Mouse (Mus musculus): Measurements from ENCODE around the gene Exosc6. TPM values are rescaled to one million over a fixed set of nuclear protein-coding genes. Genes with fewer than 3 reads are reported as not detected.
"Not testable (repeated sequence)": the region's sequence is repeated elsewhere in the genome, so short reads cannot be mapped to it uniquely, and the experiment has no call there.

Gene Exosc6
- total RNA-seq (2015; ENCODE audit: low replicate concordance) (6.5 and 7.3 TPM in 2 replicates), total RNA-seq (2017; ENCODE audit: low replicate concordance) (not detected in 2 replicates)

- ATAC-seq (replicated peaks; ENCODE audit: low FRiP score, poor library complexity, severe bottlenecking) = peak; percentile 93
Measured at GRCm38 (mm10) chr8:111056158-111056663, at the start of gene Exosc6. TSS of gene Exosc6 (plus strand) at chr8:111056339.

DNA sequence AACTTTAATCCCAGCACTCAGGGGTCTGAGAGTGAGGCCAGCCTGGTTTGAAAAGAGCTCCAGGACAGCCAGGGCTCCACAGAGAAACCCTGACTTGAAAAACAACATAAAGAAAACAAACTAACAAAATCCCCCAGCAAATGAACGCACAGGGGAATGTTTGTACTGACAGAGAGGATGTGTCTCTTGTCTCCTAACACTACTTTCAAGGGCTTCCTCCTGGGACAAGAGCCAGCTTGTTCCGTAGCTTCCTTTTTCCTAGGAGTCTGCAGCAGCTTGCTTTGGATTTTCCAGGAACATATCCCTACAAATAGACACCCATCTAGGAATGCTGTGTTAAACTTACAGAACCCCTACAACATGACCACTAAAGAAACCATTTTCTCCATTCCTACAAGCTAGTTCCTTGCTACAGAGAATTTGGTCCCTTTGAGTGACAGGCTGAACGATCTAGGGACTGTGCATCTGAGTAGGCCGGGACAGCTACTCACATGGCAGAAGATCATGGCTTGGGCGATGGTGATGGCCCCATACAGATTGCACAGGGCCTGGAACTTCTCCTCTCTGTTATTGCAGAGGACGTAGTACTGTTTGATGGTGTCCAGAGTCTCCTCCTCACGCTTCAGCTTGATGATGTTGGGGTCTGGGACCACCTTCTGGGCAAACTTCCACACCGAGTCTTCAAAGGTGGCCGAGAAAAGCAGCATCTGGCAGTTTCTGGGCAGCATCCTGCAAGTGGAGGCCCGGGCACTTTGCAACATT is 45.7 kb upstream of the Exosc6 start:
- ATAC-seq (replicated peaks; ENCODE audit: low FRiP score, poor library complexity, severe bottlenecking) = not testable (repeated sequence)

DNA sequence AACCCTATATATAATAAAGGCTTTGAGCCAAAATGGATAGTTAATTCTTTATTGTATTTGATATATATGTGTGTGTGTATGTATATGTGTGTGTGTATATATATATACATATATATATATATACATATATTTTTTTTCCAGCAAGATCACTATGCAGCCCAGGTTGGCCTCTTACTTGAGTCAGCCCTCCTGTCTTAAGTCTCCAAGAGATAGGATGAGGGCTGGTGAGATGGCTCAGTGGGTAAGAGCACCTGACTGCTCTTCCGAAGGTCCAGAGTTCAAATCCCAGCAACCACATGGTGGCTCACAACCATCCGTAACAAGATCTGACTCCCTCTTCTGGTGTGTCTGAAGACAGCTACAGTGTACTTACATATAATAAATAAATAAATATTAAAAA is 29.5 kb upstream of the Exosc6 start:
- not testable (repeated sequence) for ATAC-seq (replicated peaks; ENCODE audit: low FRiP score, poor library complexity, severe bottlenecking)

- ATAC-seq (replicated peaks; ENCODE audit: low FRiP score, poor library complexity, severe bottlenecking) = peak; percentile 98
Measured at GRCm38 (mm10) chr8:111027391-111027937, 28.7 kb upstream of the Exosc6 start.

- no peak for ATAC-seq (replicated peaks; ENCODE audit: low FRiP score, poor library complexity, severe bottlenecking)
Measured at GRCm38 (mm10) chr8:111029589-111029988, 26.6 kb upstream of the Exosc6 start.

GRCm38 (mm10) chr8:111030045-111030444 is 26.1 kb upstream of the Exosc6 start:
- ATAC-seq (replicated peaks; ENCODE audit: low FRiP score, poor library complexity, severe bottlenecking) = no peak

DNA sequence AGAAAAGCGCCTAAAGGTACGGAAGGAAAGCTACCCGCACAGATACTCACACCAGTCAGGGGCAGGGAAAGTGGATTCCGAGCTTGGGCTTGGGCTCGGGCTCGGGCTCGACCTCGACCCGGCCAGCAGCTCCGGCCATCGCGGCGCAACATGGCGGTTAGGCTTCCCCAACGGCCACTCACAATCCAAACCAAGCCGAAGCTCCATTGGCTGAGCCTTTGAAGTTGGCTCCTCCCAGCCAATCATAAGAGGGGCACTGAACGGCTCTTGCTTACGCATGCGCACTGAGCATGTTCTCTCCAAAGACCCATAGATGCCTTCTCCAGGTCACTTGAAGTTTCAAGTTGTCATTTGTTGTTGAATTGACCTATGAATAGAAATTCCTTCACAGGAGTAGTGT is 24.6 kb upstream of the Exosc6 start, which contains the start of gene Ddx19b:
Gene Ddx19b (minus strand): TSS at position 180 of the 400 bp plus-strand sequence.
- ATAC-seq (replicated peaks; ENCODE audit: low FRiP score, poor library complexity, severe bottlenecking) = no peak

- no peak for ATAC-seq (replicated peaks; ENCODE audit: low FRiP score, poor library complexity, severe bottlenecking)
Measured at GRCm38 (mm10) chr8:111032916-111033315, 23.2 kb upstream of the Exosc6 start, which contains the start of gene Aars. TSS of gene Aars (plus strand) at chr8:111033144.

DNA sequence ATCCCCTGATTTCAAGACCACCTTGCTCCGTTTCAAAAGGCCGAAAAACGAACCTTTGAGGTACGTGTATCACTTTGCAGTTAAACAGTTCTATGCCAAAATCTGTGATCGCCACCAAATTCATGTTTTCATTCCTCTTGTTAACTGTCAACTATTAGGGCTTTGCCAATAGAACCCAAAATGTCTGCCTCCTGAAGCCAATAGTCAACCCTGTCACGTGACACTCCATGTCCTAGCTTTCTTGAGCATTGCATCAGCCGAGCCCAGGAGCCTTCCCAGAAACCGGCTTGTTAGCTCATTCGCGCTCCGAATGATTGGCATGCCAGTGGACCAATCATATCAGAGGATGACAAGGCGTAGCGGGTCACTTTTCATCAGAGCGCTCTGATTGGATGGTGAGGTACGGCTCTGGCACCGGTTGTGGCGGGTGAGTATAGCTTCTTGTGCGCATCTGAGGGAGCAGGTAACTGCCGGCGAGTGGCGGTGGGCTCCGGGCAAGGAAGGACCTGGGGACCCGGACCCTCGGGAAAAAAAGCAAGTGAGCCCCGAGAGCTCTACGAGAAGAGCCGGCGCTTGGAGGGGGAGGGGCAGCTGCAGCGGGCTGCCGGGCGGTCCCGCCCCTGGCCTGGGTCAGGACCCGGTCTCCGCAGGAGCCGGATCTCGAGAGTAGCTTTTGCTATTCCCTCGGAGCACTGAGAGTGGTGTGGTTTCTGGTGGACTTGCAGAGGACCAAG is 22.5 kb upstream of the Exosc6 start:
- peak; percentile 97 for ATAC-seq (replicated peaks; ENCODE audit: low FRiP score, poor library complexity, severe bottlenecking)

GRCm38 (mm10) chr8:111034276-111034675 is 21.9 kb upstream of the Exosc6 start:
- peak; percentile 51 for ATAC-seq (replicated peaks; ENCODE audit: low FRiP score, poor library complexity, severe bottlenecking)

GRCm38 (mm10) chr8:111036591-111036990 is 19.5 kb upstream of the Exosc6 start:
- ATAC-seq (replicated peaks; ENCODE audit: low FRiP score, poor library complexity, severe bottlenecking) = no peak

DNA sequence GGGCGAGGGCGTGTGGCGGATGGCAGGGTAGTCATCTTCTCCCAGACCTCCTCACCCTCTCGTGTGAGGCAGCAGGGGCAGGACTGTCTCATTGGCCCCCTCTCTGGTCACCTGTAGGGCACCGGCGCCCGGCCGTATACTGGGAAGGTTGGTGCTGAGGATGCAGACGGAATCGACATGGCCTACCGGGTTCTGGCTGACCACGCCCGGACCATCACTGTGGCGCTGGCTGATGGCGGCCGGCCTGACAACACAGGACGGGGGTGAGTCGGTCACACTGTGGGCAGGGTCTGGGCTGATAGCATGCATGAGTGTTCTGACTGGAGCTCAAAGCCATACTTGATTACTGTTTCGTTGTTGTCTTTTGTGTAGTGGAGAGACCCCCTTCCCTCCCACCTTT is 13.6 kb upstream of the Exosc6 start:
- ATAC-seq (replicated peaks; ENCODE audit: low FRiP score, poor library complexity, severe bottlenecking) = no peak

DNA sequence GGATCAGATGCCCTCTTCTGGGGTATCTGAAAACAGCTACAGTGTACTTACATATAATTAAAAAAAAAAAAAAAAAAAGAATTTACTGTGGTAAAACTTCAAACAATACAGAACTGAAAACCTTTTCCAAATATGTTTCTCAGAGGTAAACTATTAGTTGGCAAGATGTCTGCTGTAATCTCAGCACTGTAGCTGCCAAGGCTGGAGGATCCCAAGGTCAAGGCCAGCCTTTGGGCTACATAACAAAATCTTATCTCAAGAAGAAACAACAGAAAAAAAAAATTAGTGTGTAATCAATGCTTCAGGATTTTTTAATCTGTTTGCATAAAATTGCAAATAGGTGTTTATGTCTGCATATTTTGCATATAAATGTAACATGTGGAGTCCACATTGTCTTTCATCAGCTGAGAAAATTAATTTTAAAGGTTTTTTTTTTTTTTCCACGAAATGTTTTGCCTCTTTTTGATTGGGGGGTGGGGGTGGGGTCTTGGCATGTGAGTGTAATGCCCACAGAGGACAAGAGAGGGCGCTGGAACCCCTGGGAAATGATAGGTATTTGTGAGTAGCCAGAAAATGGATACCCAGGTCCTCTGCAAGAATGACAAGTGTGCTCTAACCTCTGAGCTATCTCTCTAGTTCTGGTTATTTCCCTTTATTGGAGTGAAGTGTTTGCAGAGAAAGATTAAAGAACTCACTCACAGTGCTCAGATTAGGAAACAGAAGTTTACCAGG is 12.0 kb upstream of the Exosc6 start:
- ATAC-seq (replicated peaks; ENCODE audit: low FRiP score, poor library complexity, severe bottlenecking) = no peak

DNA sequence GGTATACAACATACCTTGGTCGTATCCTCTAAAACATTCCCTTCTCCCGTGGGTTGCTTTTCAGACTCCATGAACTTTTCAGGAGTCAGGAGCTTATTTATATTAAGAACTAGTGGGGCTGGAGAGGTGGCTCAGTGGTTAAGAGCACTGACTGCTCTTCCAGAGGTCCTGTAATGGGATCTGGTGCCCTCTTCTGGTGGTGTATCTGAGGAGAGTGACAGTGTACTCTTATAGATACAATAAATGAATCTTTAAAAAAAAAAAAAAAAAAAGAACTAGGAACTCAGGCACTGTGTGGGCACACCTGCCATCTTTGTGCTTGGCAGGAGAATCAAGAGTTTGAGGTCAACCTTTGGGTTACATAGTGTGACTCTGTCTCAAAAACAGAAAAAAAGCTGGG is 7.4 kb upstream of the Exosc6 start:
- no peak for ATAC-seq (replicated peaks; ENCODE audit: low FRiP score, poor library complexity, severe bottlenecking)

DNA sequence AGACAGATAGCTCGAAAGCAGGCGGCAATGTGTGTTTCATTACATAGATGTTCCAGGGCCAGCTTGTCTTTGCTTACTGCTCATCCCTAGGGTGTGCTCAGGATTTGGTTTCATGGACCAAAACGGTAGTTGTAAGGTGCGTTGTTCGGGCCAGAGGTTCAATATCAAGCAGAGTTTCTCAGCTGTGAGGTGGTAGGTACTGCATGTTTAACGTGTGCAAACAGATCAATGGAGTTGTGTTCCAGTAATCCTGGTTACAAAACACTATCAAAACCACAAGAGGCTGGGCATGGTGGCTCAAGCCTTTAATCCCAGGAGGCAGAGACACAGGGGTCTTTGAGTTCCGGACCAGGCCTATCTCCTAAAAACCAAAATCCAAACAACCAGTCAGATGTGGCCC is 7.0 kb upstream of the Exosc6 start:
- ATAC-seq (replicated peaks; ENCODE audit: low FRiP score, poor library complexity, severe bottlenecking) = no peak

DNA sequence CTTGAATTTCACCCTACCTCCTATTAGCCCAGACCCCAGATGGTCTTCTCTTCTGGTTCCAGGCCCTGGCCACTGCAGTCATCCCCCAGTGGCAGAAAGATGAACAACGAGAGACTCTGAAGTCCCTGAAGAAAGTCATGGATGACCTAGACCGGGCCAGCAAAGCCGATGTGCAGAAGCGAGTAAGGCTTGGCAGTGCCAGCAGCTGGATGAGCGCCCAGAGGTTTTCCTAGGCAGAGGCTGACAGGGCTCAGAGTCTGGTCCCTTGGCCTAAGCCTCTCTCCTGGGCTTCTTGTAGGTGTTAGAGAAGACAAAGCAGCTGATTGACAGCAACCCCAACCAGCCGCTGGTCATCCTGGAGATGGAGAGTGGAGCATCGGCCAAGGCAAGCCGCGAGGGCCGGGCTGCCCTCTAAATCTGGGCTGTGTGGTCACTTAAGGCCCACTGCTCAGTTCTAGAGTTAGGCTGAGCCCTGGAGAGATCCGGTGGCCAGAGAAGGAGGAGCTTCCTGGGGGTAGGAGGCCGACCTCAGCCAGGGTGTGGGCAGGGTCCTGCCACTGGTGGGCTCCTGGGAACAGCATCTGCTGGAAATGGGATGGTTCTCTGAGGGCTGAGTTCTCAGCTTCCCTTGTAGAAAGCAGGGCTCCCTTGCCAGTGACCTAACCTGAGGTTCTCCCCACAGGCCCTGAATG is 2.2 kb upstream of the Exosc6 start:
- no peak for ATAC-seq (replicated peaks; ENCODE audit: low FRiP score, poor library complexity, severe bottlenecking)

DNA sequence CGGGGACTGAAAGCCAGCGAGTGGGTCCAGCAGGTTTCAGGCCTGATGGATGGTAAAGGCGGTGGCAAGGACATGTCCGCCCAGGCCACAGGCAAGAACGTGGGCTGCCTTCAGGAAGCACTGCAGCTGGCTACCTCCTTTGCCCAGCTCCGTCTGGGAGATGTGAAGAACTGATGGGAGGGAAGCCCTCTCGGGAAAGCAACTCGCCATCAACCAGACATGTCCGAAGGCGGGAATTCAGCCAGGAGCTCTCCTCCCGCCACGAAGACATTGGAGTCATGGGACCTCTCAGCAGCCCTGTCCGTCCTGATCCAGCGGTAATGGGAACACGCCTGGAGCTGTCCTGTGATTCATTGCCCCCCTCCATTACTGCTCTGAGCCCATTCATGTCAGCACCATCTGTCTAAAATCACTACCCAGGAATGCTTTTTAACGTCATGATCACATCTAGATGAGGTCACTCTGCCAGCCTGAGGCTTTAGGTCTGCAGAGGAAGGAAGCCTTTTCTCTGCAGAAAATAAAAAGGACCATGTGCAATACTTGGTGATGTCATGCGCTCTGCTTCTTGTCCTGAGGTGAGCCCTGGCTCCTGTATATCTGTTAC is 1.0 kb upstream of the Exosc6 start:
- no peak for ATAC-seq (replicated peaks; ENCODE audit: low FRiP score, poor library complexity, severe bottlenecking)

GRCm38 (mm10) chr8:111055661-111056060 is 478 bp upstream of the Exosc6 start:
- 0 out of 2 replicates have a peak, but pooled peaks have one; percentile 13 for ATAC-seq (replicated peaks; ENCODE audit: low FRiP score, poor library complexity, severe bottlenecking)

All from erythroblast, adult 5-6 weeks (primary cell).